Mouse (Mus musculus) E14TG2a.4 (cell line): ENCODE measurements around the gene Crtap.

ENCODE experiments used
- CTCF ChIP-seq: conservative IDR thresholded peaks from 2 replicates; pipeline ENCODE4 v1.5.1; 2014; ENCODE audit warnings: low read length
- POU5F1 ChIP-seq: IDR thresholded peaks from 2 replicates; pipeline ENCODE4 v1.6.1; 2014; ENCODE audit warnings: low read length, borderline replicate concordance

DNA sequence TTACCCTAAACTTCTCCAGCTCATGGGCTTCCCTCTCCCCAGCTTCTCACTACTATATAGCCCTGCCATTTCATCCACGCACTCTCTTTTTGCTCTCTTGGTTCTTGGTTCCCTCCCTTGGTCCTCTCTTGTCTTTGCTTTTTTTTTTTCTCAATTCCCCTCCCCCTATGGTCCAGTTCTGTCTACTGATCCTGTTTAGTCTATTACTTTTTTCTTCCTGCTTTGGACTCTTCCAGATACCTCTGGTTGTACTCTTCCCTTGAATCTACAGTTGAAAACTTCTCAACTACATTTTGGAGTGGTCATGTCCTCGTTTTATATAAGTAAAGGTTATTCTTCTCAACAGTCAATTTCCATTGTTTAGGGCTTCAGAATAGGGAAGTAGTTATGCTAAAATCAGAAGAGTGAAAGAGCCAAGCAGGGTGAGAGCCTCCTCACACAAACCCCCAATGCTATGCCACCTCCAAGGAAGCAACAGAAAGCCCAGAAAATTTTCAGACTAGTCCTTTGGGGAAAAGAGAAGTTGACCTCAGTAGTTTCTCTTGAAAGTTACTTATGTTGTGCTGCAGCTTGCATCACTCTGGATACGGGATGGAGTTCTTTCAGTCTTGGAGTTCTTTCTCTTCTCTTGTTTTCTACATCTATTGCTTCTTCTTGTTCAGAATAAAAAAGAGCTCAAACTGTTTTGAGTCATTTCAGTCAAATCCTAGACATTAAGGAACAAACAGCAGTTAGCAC lies 64.3 kb downstream of the Crtap start:
- TF ChIP-seq CTCF (no peak), POU5F1 (no peak)
